Mouse (Mus musculus) limb, embryonic 12.5 days (tissue): ENCODE results near the gene Ahcy. TPM values are rescaled to one million over a fixed set of nuclear protein-coding genes. Genes with fewer than 3 reads are reported as not detected.
A peak's percentile ranks its signal among the peaks of the same experiment; 100 is the strongest.
"Not testable (repeated sequence)": the region's sequence is repeated elsewhere in the genome, so short reads cannot be mapped to it uniquely, and the experiment has no call there.

ENCODE experiments used
- ATAC-seq: fragments of 200-750 bp; cut with Nextera tagmentation; 2 replicates; pipeline ENCODE4 v1.8.0; 2017; ENCODE audit warnings: low read depth, moderate TSS enrichment; ENCODE audit not compliant: insufficient number of reproducible peaks, insufficient read depth, low FRiP score, low TSS enrichment
- H3K27ac ChIP-seq: fragments of 300-500 bp; sonication (generic); 2 replicates; pipeline ENCODE4 v1.5.1; 2016; ENCODE audit warnings: mild to moderate bottlenecking, moderate library complexity
- H3K27me3 ChIP-seq: fragments of 300-500 bp; sonication (generic); 2 replicates; pipeline ENCODE4 v1.6.1; 2016; ENCODE audit warnings: mild to moderate bottlenecking, moderate library complexity
- H3K36me3 ChIP-seq: fragments of 300-500 bp; sonication (generic); 2 replicates; pipeline ENCODE4 v1.6.1; 2016; ENCODE audit warnings: mild to moderate bottlenecking, moderate library complexity
- H3K4me1 ChIP-seq: fragments of 300-500 bp; sonication (generic); replicated peaks from 2 replicates; pipeline ENCODE4 v1.6.1; 2016
- H3K4me2 ChIP-seq: fragments of 300-500 bp; sonication (generic); 2 replicates; pipeline ENCODE4 v1.6.1; 2016; ENCODE audit warnings: mild to moderate bottlenecking, moderate library complexity
- H3K4me3 ChIP-seq: fragments of 300-500 bp; sonication (generic); replicated peaks from 2 replicates; pipeline ENCODE4 v1.5.1; 2016; ENCODE audit warnings: mild to moderate bottlenecking
- H3K9ac ChIP-seq: fragments of 300-500 bp; sonication (generic); replicated peaks from 2 replicates; pipeline ENCODE4 v1.6.1; 2016; ENCODE audit warnings: mild to moderate bottlenecking, moderate library complexity
- H3K9me3 ChIP-seq: fragments of 300-500 bp; sonication (generic); 2 replicates; pipeline ENCODE4 v1.6.1; 2016; ENCODE audit warnings: mild to moderate bottlenecking, moderate library complexity
- WGBS: fragments of 180-500 bp; shearing (Covaris S2); methylation state at CpG from one replicate; pipeline ENCODE4 v1.1.7; 2016; 5-methylcytosine and 5-hydroxymethylcytosine counted together
- polyA plus RNA-seq: library from polyadenylated mRNA; unstranded; fragments of >200 nt; fragmentation: Nextera tagmentation; extraction: Ambion mirVana; gene quantifications from 2 replicates; pipeline ENCODE4 v1.2.1, GENCODE M21; 2016

The Ahcy gene
- polyA plus RNA-seq, 1 experiment from 2014 or later = 86.0 TPM

GRCm38 (mm10) chr2:155018251-155018755 is 56.0 kb downstream of the Ahcy start, which contains the start of gene Gm14226:
Gene Gm14226, plus strand, starts transcription at chr2:155018266.
- Histone ChIP-seq H3K27ac (peak within 1 kb of the TSS; percentile 88), H3K4me3 (peak within 1 kb of the TSS; percentile 45), H3K4me2 (peak within 1 kb of the TSS; percentile 76), H3K9ac (peak within 1 kb of the TSS; percentile 57)
- ATAC-seq, H3K9me3 ChIP-seq, H3K27me3 ChIP-seq, H3K4me1 ChIP-seq, H3K36me3 ChIP-seq: not testable (repeated sequence)
- WGBS = 3% methylated on average over 24 of the region's 26 CpGs

DNA sequence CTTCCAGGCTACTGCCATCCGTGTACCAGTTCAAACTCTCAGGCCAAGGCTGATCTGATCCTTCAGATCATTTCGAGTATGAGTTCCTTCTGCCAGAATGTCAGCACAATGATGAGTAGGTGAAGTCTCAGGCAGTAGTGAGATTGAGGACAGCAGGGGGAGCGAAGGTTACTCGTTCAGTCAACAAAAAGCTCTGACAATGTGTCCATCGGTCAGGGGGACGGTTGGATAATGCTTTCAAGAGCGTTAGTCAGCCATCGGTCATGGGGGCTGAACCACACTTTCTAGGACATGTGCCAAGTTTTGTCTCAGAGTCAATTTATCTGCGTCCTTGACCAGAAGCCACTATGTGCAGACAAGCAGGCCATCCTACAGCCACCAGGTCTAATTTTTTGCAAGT is 57.5 kb downstream of the Ahcy start:
- H3K4me1 ChIP-seq, ATAC-seq, H3K9ac ChIP-seq, H3K9me3 ChIP-seq, H3K4me3 ChIP-seq, H3K27ac ChIP-seq, H3K36me3 ChIP-seq, H3K27me3 ChIP-seq, H3K4me2 ChIP-seq: not testable (repeated sequence)
- 31% methylated on average over 8 of the region's 9 CpGs for WGBS

DNA sequence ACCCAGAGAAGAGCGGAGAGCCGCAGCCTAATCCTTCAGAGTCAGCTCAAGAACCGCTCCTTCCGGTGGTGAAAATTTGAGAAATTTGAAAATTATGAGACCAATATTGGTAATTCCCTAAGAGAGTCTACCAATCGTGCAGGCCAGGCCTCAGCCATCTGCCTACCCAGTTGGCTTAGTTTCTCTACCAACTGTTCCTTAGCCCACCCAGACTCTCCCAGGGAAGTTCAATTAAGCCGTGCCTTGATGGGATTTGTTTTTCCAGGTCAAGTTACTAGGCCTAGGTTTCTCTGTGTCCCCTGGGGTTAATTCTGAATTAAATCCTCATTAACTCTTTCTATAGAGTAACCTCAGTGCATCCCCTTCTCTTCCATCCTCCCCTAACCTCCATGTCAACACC is 61.3 kb downstream of the Ahcy start:
- Histone ChIP-seq H3K4me2 (no peak overlapping the region), H3K27ac (no peak overlapping the region), H3K4me1 (no peaks in the 10 kb centered on the region), H3K27me3 (no peaks in the 10 kb centered on the region), H3K9ac (no peak overlapping the region), H3K9me3 (no peaks in the 10 kb centered on the region), H3K4me3 (no peak overlapping the region), H3K36me3 (no peaks in the 10 kb centered on the region)
- WGBS = 72% methylated on average over 6 of the region's 6 CpGs
- no peak for ATAC-seq

- no peak overlapping the region for H3K4me2 ChIP-seq
- no peaks in the 10 kb centered on the region for H3K4me1 ChIP-seq
- H3K4me3 ChIP-seq = no peak overlapping the region
- H3K27ac ChIP-seq = no peak overlapping the region
- 48% methylated on average over 3 of the region's 3 CpGs for WGBS
- ATAC-seq = no peak
- no peaks in the 10 kb centered on the region for H3K27me3 ChIP-seq
- H3K9me3 ChIP-seq = no peaks in the 10 kb centered on the region
- no peak overlapping the region for H3K9ac ChIP-seq
- H3K36me3 ChIP-seq = no peaks in the 10 kb centered on the region
These were observed 63.1 kb downstream of the Ahcy start for GRCm38 (mm10) chr2:155011086-155011656.

Other genes with a start within 250 kb of the Ahcy start
- 107 and 113 TPM in 2 replicates for gene Eif2s2, start 181.6 kb downstream of the Ahcy start, polyA plus RNA-seq
- gene Gm14226, start 56.2 kb downstream of the Ahcy start, polyA plus RNA-seq = 3.6 and 5.1 TPM in 2 replicates
- gene Itch, start 59.0 kb upstream of the Ahcy start, polyA plus RNA-seq = 70.4 and 73.9 TPM in 2 replicates
- 414 and 459 TPM in 2 replicates for gene Dynlrb1, start 162.0 kb upstream of the Ahcy start, polyA plus RNA-seq
- gene Map1lc3a, start 201.8 kb upstream of the Ahcy start, polyA plus RNA-seq = 163 and 169 TPM in 2 replicates